Mouse (Mus musculus): ENCODE data around the gene Immt. TPM values are rescaled to one million over a fixed set of nuclear protein-coding genes. Genes with fewer than 3 reads are reported as not detected.

Immt gene
- total and polyA plus RNA-seq, 2 experiments: 34.3 to 100 TPM

DNA sequence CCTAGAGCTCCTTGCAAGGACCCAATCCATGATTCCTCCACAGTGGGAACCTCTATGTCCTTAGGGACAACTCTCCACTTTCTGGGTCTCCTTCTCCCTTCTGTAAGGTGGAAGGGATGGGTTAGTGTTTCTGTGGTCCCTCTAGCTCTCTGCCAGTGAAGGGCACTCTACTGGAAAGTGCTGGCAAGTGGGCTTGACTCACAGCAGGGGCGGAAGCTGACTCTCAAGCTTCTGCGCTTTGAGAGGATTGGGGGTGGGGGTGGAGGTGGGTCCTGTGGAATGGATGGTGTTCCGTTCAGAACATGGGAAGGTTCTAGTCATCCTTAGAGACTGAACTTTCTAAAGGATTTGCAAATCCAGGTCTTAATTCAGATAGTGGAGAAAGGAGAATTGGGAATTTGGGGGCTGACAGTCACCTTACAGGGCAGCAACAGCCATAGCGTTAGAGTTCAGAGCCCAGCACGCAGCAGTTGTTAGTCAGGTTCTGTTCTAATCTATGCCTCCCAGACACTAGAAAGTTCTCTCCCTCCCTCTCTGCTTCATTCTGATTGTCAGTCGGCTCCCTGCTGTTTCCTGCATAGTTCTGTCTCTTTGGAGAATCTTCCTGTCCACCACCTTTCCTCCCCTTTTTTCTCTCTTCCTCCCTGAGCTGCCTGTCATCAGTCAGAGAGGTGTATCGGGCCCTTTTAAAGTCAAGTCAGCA is 30.0 kb upstream of the Immt start:
- Histone ChIP-seq H3K27ac (replicated peaks; ENCODE audit: insufficient read depth, low read depth, low read length) (no peak overlapping the region), H3K79me2 (ENCODE audit: control insufficient read depth, insufficient read depth, low read length) (no peaks in the 10 kb centered on the region), H3K4me1 (ENCODE audit: control insufficient read depth, insufficient read depth, low read length) (no peaks in the 10 kb centered on the region), H3K4me3 (ENCODE audit: insufficient read depth, low read depth, low read length) (no peak overlapping the region), H3K36me3 (ENCODE audit: control insufficient read depth, insufficient read depth, low read length) (no peaks in the 10 kb centered on the region), H3K27me3 (ENCODE audit: control insufficient read depth, insufficient read depth, low read length) (no peaks in the 10 kb centered on the region), H3K9ac (ENCODE audit: low read depth, low read length) (no peak overlapping the region)
- WGBS: 80% methylated on average over 7 of the region's 7 CpGs
- TF ChIP-seq CTCF (IDR thresholded peaks at IDR 0.05; ENCODE audit: low read depth, low read length) (no peak), POLR2A (IDR thresholded peaks at IDR 0.05; ENCODE audit: extremely low read depth, insufficient read depth, low read length) (no peak)
- DNase-seq (ENCODE audit: extremely low read depth, low read depth, low spot score): no peak

- no peak overlapping the region for H3K9ac ChIP-seq (ENCODE audit: low read depth, low read length)
- no peak overlapping the region for H3K4me3 ChIP-seq (ENCODE audit: insufficient read depth, low read depth, low read length)
- H3K36me3 ChIP-seq (ENCODE audit: control insufficient read depth, insufficient read depth, low read length): no peaks in the 10 kb centered on the region
- no peak overlapping the region for H3K27ac ChIP-seq (replicated peaks; ENCODE audit: insufficient read depth, low read depth, low read length)
- WGBS: 78% methylated on average over 10 of the region's 10 CpGs
- H3K4me1 ChIP-seq (ENCODE audit: control insufficient read depth, insufficient read depth, low read length): no peaks in the 10 kb centered on the region
- TF ChIP-seq CTCF (IDR thresholded peaks at IDR 0.05; ENCODE audit: low read depth, low read length) (no peak), POLR2A (IDR thresholded peaks at IDR 0.05; ENCODE audit: extremely low read depth, insufficient read depth, low read length) (no peak)
- DNase-seq (ENCODE audit: extremely low read depth, low read depth, low spot score): no peak
- H3K27me3 ChIP-seq (ENCODE audit: control insufficient read depth, insufficient read depth, low read length): no peaks in the 10 kb centered on the region
- no peaks in the 10 kb centered on the region for H3K79me2 ChIP-seq (ENCODE audit: control insufficient read depth, insufficient read depth, low read length)
Measured at GRCm38 (mm10) chr6:71801714-71802094, 29.4 kb upstream of the Immt start.

- no peaks in the 10 kb centered on the region for H3K79me2 ChIP-seq (ENCODE audit: control insufficient read depth, insufficient read depth, low read length)
- no peaks in the 10 kb centered on the region for H3K4me1 ChIP-seq (ENCODE audit: control insufficient read depth, insufficient read depth, low read length)
- H3K27me3 ChIP-seq (ENCODE audit: control insufficient read depth, insufficient read depth, low read length): no peaks in the 10 kb centered on the region
- TF ChIP-seq CTCF (IDR thresholded peaks at IDR 0.05; ENCODE audit: low read depth, low read length) (no peak), POLR2A (IDR thresholded peaks at IDR 0.05; ENCODE audit: extremely low read depth, insufficient read depth, low read length) (no peak)
- H3K27ac ChIP-seq (replicated peaks; ENCODE audit: insufficient read depth, low read depth, low read length): no peak overlapping the region
- no peak for DNase-seq (ENCODE audit: extremely low read depth, low read depth, low spot score)
- WGBS: 89% methylated on average over 1 of the region's 1 CpGs
- no peak overlapping the region for H3K4me3 ChIP-seq (ENCODE audit: insufficient read depth, low read depth, low read length)
- H3K36me3 ChIP-seq (ENCODE audit: control insufficient read depth, insufficient read depth, low read length): no peaks in the 10 kb centered on the region
- H3K9ac ChIP-seq (ENCODE audit: low read depth, low read length): no peak overlapping the region
Measured at GRCm38 (mm10) chr6:71803609-71804008, 27.5 kb upstream of the Immt start.

- 23% methylated on average over 12 of the region's 12 CpGs for WGBS
- no peaks in the 10 kb centered on the region for H3K27me3 ChIP-seq (ENCODE audit: control insufficient read depth, insufficient read depth, low read length)
- peak; percentile 41 for DNase-seq (ENCODE audit: extremely low read depth, low read depth, low spot score)
- no peak overlapping the region for H3K9ac ChIP-seq (ENCODE audit: low read depth, low read length)
- no peaks in the 10 kb centered on the region for H3K36me3 ChIP-seq (ENCODE audit: control insufficient read depth, insufficient read depth, low read length)
- H3K4me3 ChIP-seq (ENCODE audit: insufficient read depth, low read depth, low read length): no peak overlapping the region
- H3K4me1 ChIP-seq (ENCODE audit: control insufficient read depth, insufficient read depth, low read length): no peaks in the 10 kb centered on the region
- H3K79me2 ChIP-seq (ENCODE audit: control insufficient read depth, insufficient read depth, low read length): no peaks in the 10 kb centered on the region
- H3K27ac ChIP-seq (replicated peaks; ENCODE audit: insufficient read depth, low read depth, low read length): no peak overlapping the region
- TF ChIP-seq CTCF (IDR thresholded peaks at IDR 0.05; ENCODE audit: low read depth, low read length) (peak; percentile 97), POLR2A (IDR thresholded peaks at IDR 0.05; ENCODE audit: extremely low read depth, insufficient read depth, low read length) (no peak)
Measured at GRCm38 (mm10) chr6:71804061-71804829, 26.9 kb upstream of the Immt start.

GRCm38 (mm10) chr6:71806713-71807112 is 24.4 kb upstream of the Immt start:
- DNase-seq (ENCODE audit: extremely low read depth, low read depth, low spot score): no peak
- Histone ChIP-seq H3K27me3 (ENCODE audit: control insufficient read depth, insufficient read depth, low read length) (no peaks in the 10 kb centered on the region), H3K36me3 (ENCODE audit: control insufficient read depth, insufficient read depth, low read length) (peaks cover 5% of the 10 kb centered on the region; the same call in 1 of the 2 replicates), H3K79me2 (ENCODE audit: control insufficient read depth, insufficient read depth, low read length) (no peaks in the 10 kb centered on the region), H3K9ac (ENCODE audit: low read depth, low read length) (no peak overlapping the region), H3K4me1 (ENCODE audit: control insufficient read depth, insufficient read depth, low read length) (no peaks in the 10 kb centered on the region), H3K4me3 (ENCODE audit: insufficient read depth, low read depth, low read length) (no peak overlapping the region), H3K27ac (replicated peaks; ENCODE audit: insufficient read depth, low read depth, low read length) (no peak overlapping the region)
- 26% methylated on average over 1 of the region's 1 CpGs for WGBS
- TF ChIP-seq CTCF (IDR thresholded peaks at IDR 0.05; ENCODE audit: low read depth, low read length): no peak
- no peak for TF ChIP-seq POLR2A (IDR thresholded peaks at IDR 0.05; ENCODE audit: extremely low read depth, insufficient read depth, low read length)

- no peaks in the 10 kb centered on the region for H3K27me3 ChIP-seq (ENCODE audit: control insufficient read depth, insufficient read depth, low read length)
- H3K36me3 ChIP-seq (ENCODE audit: control insufficient read depth, insufficient read depth, low read length): peaks cover 12% of the 10 kb centered on the region; the same call in 1 of the 2 replicates
- no peak for DNase-seq (ENCODE audit: extremely low read depth, low read depth, low spot score)
- peaks cover 2% of the 10 kb centered on the region; the same call in 1 of the 2 replicates for H3K4me1 ChIP-seq (ENCODE audit: control insufficient read depth, insufficient read depth, low read length)
- no peak overlapping the region for H3K4me3 ChIP-seq (ENCODE audit: insufficient read depth, low read depth, low read length)
- no peak overlapping the region for H3K9ac ChIP-seq (ENCODE audit: low read depth, low read length)
- TF ChIP-seq POLR2A (IDR thresholded peaks at IDR 0.05; ENCODE audit: extremely low read depth, insufficient read depth, low read length): no peak
- TF ChIP-seq CTCF (IDR thresholded peaks at IDR 0.05; ENCODE audit: low read depth, low read length): no peak
- no peaks in the 10 kb centered on the region for H3K79me2 ChIP-seq (ENCODE audit: control insufficient read depth, insufficient read depth, low read length)
- 93% methylated on average over 9 of the region's 9 CpGs for WGBS
- H3K27ac ChIP-seq (replicated peaks; ENCODE audit: insufficient read depth, low read depth, low read length): no peak overlapping the region
Measured at GRCm38 (mm10) chr6:71809890-71810289, 21.2 kb upstream of the Immt start.
